Mouse (Mus musculus): ENCODE measurements around the gene Cemip2.

The Cemip2 gene

GRCm38 (mm10) chr19:21778147-21778917 lies at the start of gene Cemip2:
Cemip2 (plus strand) TSS chr19:21778342.
- peak; percentile 93 for DNase-seq (ENCODE audit: low spot score)

- no peak for DNase-seq (ENCODE audit: low spot score)
These were observed 49.8 kb upstream of the Cemip2 start for GRCm38 (mm10) chr19:21728342-21728741.

GRCm38 (mm10) chr19:21731887-21732286 lies 46.3 kb upstream of the Cemip2 start:
- no peak for DNase-seq (ENCODE audit: low spot score)

- DNase-seq (ENCODE audit: low spot score), result no peak
These were observed 45.0 kb upstream of the Cemip2 start for GRCm38 (mm10) chr19:21733176-21733575.

- DNase-seq (ENCODE audit: low spot score), result peak; percentile 29
These were observed 44.0 kb upstream of the Cemip2 start for GRCm38 (mm10) chr19:21734112-21734511.

GRCm38 (mm10) chr19:21737446-21737845 lies 40.7 kb upstream of the Cemip2 start:
- DNase-seq (ENCODE audit: low spot score), result no peak

GRCm38 (mm10) chr19:21737881-21738590 lies 40.1 kb upstream of the Cemip2 start:
- peak; percentile 11 for DNase-seq (ENCODE audit: low spot score)

GRCm38 (mm10) chr19:21738591-21739280 lies 39.4 kb upstream of the Cemip2 start:
- DNase-seq (ENCODE audit: low spot score), result no peak

- no peak for DNase-seq (ENCODE audit: low spot score)
These were observed 36.0 kb upstream of the Cemip2 start for GRCm38 (mm10) chr19:21742138-21742537.

- DNase-seq (ENCODE audit: low spot score), result no peak
These were observed 32.6 kb upstream of the Cemip2 start for GRCm38 (mm10) chr19:21745586-21745985.

GRCm38 (mm10) chr19:21747356-21747755 lies 30.8 kb upstream of the Cemip2 start:
- peak; percentile 67 for DNase-seq (ENCODE audit: low spot score)

GRCm38 (mm10) chr19:21750154-21750553 lies 28.0 kb upstream of the Cemip2 start:
- no peak for DNase-seq (ENCODE audit: low spot score)

GRCm38 (mm10) chr19:21761676-21762075 lies 16.5 kb upstream of the Cemip2 start:
- DNase-seq (ENCODE audit: low spot score), result no peak

GRCm38 (mm10) chr19:21764013-21764412 lies 14.1 kb upstream of the Cemip2 start:
- DNase-seq (ENCODE audit: low spot score), result no peak

- no peak for DNase-seq (ENCODE audit: low spot score)
These were observed 13.4 kb upstream of the Cemip2 start for GRCm38 (mm10) chr19:21764738-21765137.

GRCm38 (mm10) chr19:21767500-21768045 lies 10.6 kb upstream of the Cemip2 start:
- DNase-seq (ENCODE audit: low spot score), result no peak

- DNase-seq (ENCODE audit: low spot score), result no peak
These were observed 8.3 kb upstream of the Cemip2 start for GRCm38 (mm10) chr19:21769796-21770195.

- no peak for DNase-seq (ENCODE audit: low spot score)
These were observed 6.6 kb upstream of the Cemip2 start for GRCm38 (mm10) chr19:21771586-21771985.

- DNase-seq (ENCODE audit: low spot score), result no peak
These were observed 4.5 kb upstream of the Cemip2 start for GRCm38 (mm10) chr19:21773621-21774020.

GRCm38 (mm10) chr19:21775629-21776028 lies 2.5 kb upstream of the Cemip2 start:
- DNase-seq (ENCODE audit: low spot score), result no peak

- no peak for DNase-seq (ENCODE audit: low spot score)
These were observed 1.5 kb upstream of the Cemip2 start for GRCm38 (mm10) chr19:21776671-21777070.

GRCm38 (mm10) chr19:21777171-21777731 lies 891 bp upstream of the Cemip2 start:
- peak; percentile 17 for DNase-seq (ENCODE audit: low spot score)
